Mouse (Mus musculus) limb, embryonic 14.5 days (tissue): ENCODE results near the gene Kif18a. TPM values are rescaled to one million over a fixed set of nuclear protein-coding genes. Genes with fewer than 3 reads are reported as not detected.

ENCODE experiments used
- ATAC-seq: fragments of 200-750 bp; cut with Nextera tagmentation; 2 replicates; pipeline ENCODE4 v1.8.0; 2017; ENCODE audit warnings: low read depth, moderate number of reproducible peaks, moderate TSS enrichment; ENCODE audit not compliant: low FRiP score
- DNase-seq: peaks from one replicate; pipeline ENCODE4 v3.0.0-alpha.2; 2015; ENCODE audit warnings: low spot score
- H3K27ac ChIP-seq: fragments of 300-500 bp; sonication (generic); replicated peaks from 2 replicates; pipeline ENCODE4 v1.5.1; 2014; ENCODE audit warnings: low read depth, mild to moderate bottlenecking, low read length, moderate library complexity, mixed read lengths
- H3K27me3 ChIP-seq: fragments of 300-500 bp; sonication (generic); 2 replicates; pipeline ENCODE4 v1.6.1; 2014; ENCODE audit warnings: low read length, mixed read lengths; ENCODE audit not compliant: control insufficient read depth, insufficient read depth
- H3K36me3 ChIP-seq: fragments of 300-500 bp; sonication (generic); 2 replicates; pipeline ENCODE4 v1.6.1; 2014; ENCODE audit warnings: mild to moderate bottlenecking, low read length, moderate library complexity, mixed read lengths; ENCODE audit not compliant: control insufficient read depth, insufficient read depth
- H3K4me1 ChIP-seq: fragments of 300-500 bp; sonication (generic); 2 replicates; pipeline ENCODE4 v1.6.1; 2014; ENCODE audit warnings: antibody characterized with exemption, low read length, mixed read lengths; ENCODE audit not compliant: control insufficient read depth, insufficient read depth
- H3K4me2 ChIP-seq: fragments of 300-500 bp; sonication (generic); replicated peaks from 2 replicates; pipeline ENCODE4 v1.6.1; 2014; ENCODE audit warnings: low read depth, mild to moderate bottlenecking, low read length, moderate library complexity; ENCODE audit not compliant: severe bottlenecking
- H3K4me3 ChIP-seq: fragments of 300-500 bp; sonication (generic); replicated peaks from 2 replicates; pipeline ENCODE4 v1.5.1; 2014; ENCODE audit warnings: low read length
- H3K9ac ChIP-seq: fragments of 300-500 bp; sonication (generic); 2 replicates; pipeline ENCODE4 v1.6.1; 2014; ENCODE audit warnings: mild to moderate bottlenecking, low read depth, low read length, moderate library complexity; ENCODE audit not compliant: severe bottlenecking
- H3K9me3 ChIP-seq: fragments of 300-500 bp; sonication (generic); 2 replicates; pipeline ENCODE4 v1.6.1; 2016; ENCODE audit warnings: low read length; ENCODE audit not compliant: control insufficient read depth
- POLR2A ChIP-seq: fragments of 200-500 bp; IDR thresholded peaks from 2 replicates; pipeline ENCODE4 v1.8.0; 2012; ENCODE audit warnings: inconsistent platforms, mild to moderate bottlenecking, moderate library complexity, borderline replicate concordance; ENCODE audit not compliant: insufficient read depth, insufficient read length; ENCODE audit errors: extremely low read depth
- WGBS: fragments of 180-500 bp; shearing (Covaris S2); extraction: QIAGEN DNeasy Blood & Tissue Kit; methylation state at CpG from one replicate; pipeline ENCODE4 v1.1.7; 2014; 5-methylcytosine and 5-hydroxymethylcytosine counted together
- polyA plus RNA-seq, 2 experiments: library from polyadenylated mRNA; depleted of rRNA in 1 of 2; stranded (reverse) in 1 of 2; unstranded in 1 of 2; fragments of >200 nt; fragmentation: Nextera tagmentation in 1 of 2; extraction: Ambion mirVana in 1 of 2; gene quantifications; 2 replicates each; pipeline versions ENCODE4 v1.2.1 to v1.2.3; 2012 to 2014

The Kif18a gene
- polyA plus RNA-seq, 2 experiments: 10.1 to 16.0 TPM

DNA sequence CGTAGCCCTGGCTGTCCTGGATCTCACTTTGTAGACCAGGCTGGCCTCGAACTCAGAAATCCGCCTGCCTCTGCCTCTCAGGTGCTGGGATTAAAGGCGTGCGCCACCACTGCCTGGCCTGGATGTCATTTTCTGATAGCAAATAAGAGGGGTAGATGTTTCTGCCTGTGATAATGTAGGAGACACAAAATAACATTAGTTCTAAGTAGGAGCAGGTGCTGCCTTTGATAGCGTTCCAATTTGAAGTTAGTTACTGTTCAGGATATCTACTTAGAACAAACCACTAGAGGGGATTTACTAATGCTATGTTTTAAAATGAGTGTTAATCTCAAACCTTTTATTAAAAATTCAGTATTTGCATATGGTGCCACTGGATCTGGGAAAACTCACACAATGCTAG is 8.8 kb downstream of the Kif18a start:
- peaks cover 14% of the 10 kb centered on the region for H3K36me3 ChIP-seq
- H3K27ac ChIP-seq: no peak overlapping the region
- no peak overlapping the region for H3K4me3 ChIP-seq
- ATAC-seq (no peak), DNase-seq (no peak)
- WGBS: 92% methylated on average over 6 of the region's 6 CpGs
- H3K4me1 ChIP-seq: no peaks in the 10 kb centered on the region
- no peak overlapping the region for H3K4me2 ChIP-seq
- no peak overlapping the region for H3K9ac ChIP-seq
- no peaks in the 10 kb centered on the region for H3K27me3 ChIP-seq
- no peaks in the 10 kb centered on the region for H3K9me3 ChIP-seq
- no peak for TF ChIP-seq POLR2A

DNA sequence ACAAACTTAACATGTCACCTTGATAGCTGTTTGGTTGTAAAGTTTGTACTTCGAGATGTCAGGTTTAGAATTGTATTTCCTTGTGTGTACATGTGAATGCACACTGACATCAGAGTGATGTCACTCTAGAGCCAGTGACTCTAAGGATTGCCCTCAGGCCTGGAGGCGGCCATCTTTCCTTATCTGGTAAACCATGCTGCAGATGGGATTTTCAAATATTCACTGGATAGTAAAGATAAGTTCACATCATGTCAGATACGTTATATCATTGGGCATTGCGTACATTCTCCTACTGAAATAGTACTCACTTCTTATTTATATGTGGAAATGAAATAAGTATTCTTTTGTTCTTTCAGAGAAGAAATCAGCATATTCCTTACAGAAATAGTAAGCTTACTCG is 15.7 kb downstream of the Kif18a start:
- no peaks in the 10 kb centered on the region for H3K4me1 ChIP-seq
- H3K9me3 ChIP-seq: no peaks in the 10 kb centered on the region
- ATAC-seq (no peak), DNase-seq (no peak)
- WGBS: 92% methylated on average over 5 of the region's 5 CpGs
- TF ChIP-seq POLR2A: no peak
- no peak overlapping the region for H3K27ac ChIP-seq
- H3K4me2 ChIP-seq: no peak overlapping the region
- H3K27me3 ChIP-seq: no peaks in the 10 kb centered on the region
- H3K4me3 ChIP-seq: no peak overlapping the region
- H3K36me3 ChIP-seq: peaks cover 24% of the 10 kb centered on the region
- H3K9ac ChIP-seq: no peak overlapping the region

DNA sequence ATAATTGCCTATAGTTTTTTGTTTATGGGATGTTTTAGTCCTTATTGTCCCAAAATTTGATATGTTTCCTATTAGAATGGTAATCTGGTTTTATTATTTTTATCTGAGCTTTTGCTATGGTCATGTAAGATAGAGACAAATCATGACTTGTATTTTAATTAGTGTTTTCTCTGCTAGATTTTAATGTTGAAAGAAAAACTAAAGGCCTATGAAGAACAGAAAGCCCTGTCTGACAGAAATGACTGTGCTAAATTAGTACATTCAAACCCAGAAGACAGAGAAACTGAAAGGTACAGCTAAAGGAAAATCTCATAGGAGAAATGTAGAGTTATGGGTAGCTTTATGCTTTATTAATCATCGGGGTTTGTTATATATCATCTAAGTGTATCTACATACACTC is 17.6 kb downstream of the Kif18a start:
- Histone ChIP-seq H3K27ac (no peak overlapping the region), H3K36me3 (peaks cover 19% of the 10 kb centered on the region), H3K4me3 (no peak overlapping the region), H3K4me1 (no peaks in the 10 kb centered on the region), H3K4me2 (no peak overlapping the region), H3K27me3 (no peaks in the 10 kb centered on the region), H3K9me3 (no peaks in the 10 kb centered on the region), H3K9ac (no peak overlapping the region)
- ATAC-seq: no peak
- no peak for DNase-seq
- 96% methylated on average over 1 of the region's 1 CpGs for WGBS
- TF ChIP-seq POLR2A: no peak

DNA sequence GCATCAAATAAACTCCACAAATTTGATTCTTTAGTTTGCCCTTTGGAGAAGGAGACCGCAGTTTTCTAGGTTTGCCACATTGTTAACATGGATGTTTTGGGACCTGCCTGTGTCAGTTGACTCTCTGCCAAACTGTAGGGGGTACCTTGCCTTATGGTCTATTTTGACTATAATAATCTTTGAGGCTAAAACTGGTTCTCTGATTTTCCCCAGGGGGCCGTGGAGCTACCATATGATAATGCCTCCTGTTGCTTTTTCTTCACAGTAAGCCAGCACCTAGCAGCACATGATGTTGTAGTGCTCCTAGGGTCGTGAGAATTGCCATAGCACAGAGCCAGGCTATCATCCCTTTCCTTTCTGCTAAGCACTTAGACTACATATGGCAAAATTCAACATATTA is 21.7 kb downstream of the Kif18a start:
- DNase-seq (no peak), ATAC-seq (no peak)
- Histone ChIP-seq H3K4me2 (no peak overlapping the region), H3K9ac (no peak overlapping the region), H3K27ac (no peak overlapping the region), H3K9me3 (no peaks in the 10 kb centered on the region), H3K4me1 (no peaks in the 10 kb centered on the region), H3K4me3 (no peak overlapping the region), H3K36me3 (peaks cover 23% of the 10 kb centered on the region; the same call in 1 of the 2 replicates), H3K27me3 (no peaks in the 10 kb centered on the region)
- WGBS: 82% methylated on average over 3 of the region's 3 CpGs
- no peak for TF ChIP-seq POLR2A

DNA sequence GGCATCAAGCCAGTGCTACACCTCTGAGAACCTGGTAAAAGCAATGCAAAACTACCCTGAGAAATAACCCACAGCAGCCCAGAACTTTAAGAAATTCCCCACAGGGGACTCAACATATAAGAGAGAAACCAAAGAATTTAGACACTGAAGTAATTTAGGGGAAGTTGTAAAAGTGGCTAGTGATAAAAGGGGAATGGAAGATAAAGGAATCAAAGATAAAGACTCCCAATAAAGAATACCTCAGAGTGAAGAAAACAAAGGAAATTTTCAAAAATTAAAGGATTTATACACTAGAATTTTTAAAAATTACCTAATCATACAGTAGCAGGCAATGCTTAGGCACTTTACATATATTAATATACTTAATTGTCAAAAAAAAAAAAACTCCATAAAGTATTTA is 23.1 kb downstream of the Kif18a start:
- no peak for ATAC-seq
- no peak overlapping the region for H3K9ac ChIP-seq
- no peaks in the 10 kb centered on the region for H3K27me3 ChIP-seq
- no peak overlapping the region for H3K4me3 ChIP-seq
- DNase-seq: no peak
- peaks cover 18% of the 10 kb centered on the region; the same call in 1 of the 2 replicates for H3K36me3 ChIP-seq
- no peaks in the 10 kb centered on the region for H3K4me1 ChIP-seq
- H3K9me3 ChIP-seq: no peaks in the 10 kb centered on the region
- no peak overlapping the region for H3K27ac ChIP-seq
- no peak for TF ChIP-seq POLR2A
- H3K4me2 ChIP-seq: no peak overlapping the region

DNA sequence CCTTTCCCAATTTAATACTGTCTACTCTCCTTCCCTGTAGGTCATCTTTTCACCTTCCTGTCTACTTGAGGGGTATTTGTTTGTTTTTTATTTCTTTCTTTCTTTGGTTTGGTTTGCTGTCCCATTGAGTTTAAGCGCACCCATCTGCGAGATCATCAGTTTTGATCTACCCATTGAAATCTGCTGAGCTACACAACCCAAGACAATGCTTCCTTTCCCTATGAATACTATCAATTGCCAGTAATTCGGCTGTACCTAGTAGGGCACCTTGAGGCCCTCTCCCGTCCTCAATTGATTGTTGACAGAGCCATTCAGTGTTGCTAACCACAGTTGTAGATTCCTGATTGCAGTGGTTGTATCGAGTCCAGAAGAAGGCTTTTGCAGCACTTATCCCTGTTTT is 30.8 kb downstream of the Kif18a start:
- WGBS: 96% methylated on average over 5 of the region's 5 CpGs
- TF ChIP-seq POLR2A: no peak
- ATAC-seq: no peak

More for the DNA sequence above, 30.8 kb downstream of the Kif18a start:
- Histone ChIP-seq H3K4me2 (no peak overlapping the region), H3K36me3 (peaks cover 18% of the 10 kb centered on the region), H3K9ac (no peak overlapping the region), H3K9me3 (no peaks in the 10 kb centered on the region), H3K27me3 (no peaks in the 10 kb centered on the region), H3K27ac (no peak overlapping the region), H3K4me3 (no peak overlapping the region), H3K4me1 (no peaks in the 10 kb centered on the region)
- DNase-seq: no peak
